Mouse (Mus musculus) G1E-ER4 (cell line): Measurements from ENCODE around the gene Tefm. TPM values are rescaled to one million over a fixed set of nuclear protein-coding genes. Genes with fewer than 3 reads are reported as not detected.
A peak's percentile ranks its signal among the peaks of the same experiment; 100 is the strongest.

ENCODE experiments used
- GATA1 ChIP-seq: IDR thresholded peaks from one replicate; pipeline ENCODE4 v1.8.0; 2012; ENCODE audit warnings: low read length, inconsistent platforms
- polyA plus RNA-seq: library from polyadenylated mRNA; stranded (reverse); fragments of >175 nt; gene quantifications from 2 replicates; pipeline ENCODE4 v1.2.3, GENCODE M21; 2012

Gene Tefm
- polyA plus RNA-seq, 1 experiment: 1.1 TPM

DNA sequence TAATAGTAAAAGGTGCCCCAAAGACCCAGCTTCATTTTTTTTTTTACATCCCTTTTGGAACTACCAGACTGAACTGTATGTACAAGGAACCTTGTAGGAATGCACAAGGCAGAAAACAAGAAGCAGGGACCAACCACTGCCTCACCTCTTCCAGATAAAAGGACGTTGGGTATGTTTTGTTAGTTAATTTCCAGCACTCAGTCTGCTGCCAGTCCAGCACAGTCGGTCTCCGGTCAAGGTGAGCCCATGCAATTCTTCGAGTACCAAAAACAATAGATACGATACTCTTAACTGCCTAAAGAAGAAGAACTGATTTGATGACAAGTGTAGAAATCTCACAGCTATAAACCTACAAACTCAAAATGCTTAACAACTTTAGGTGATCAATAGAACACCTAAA, 4.2 kb downstream of the Tefm start:
- TF ChIP-seq GATA1: no peak

DNA sequence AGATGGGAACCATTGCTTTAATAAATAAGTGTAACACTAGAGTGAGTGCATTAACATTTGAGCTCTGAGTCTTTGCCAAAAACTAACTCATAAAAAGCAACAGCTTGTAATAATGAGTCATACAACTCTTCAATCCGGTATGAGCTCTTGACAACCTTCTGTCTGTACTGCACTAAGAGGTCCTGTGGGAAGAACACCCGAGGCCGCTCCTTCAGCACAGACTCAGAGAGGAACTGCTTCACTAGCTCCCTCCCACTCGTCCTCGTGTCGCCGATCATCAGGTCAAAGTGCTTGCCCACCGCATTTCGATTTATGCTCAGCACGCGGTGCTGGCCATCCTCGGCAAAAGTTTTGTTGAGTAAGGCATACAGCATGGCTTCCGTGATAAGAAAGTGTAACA, 5.2 kb downstream of the Tefm start:
- no peak for TF ChIP-seq GATA1

DNA sequence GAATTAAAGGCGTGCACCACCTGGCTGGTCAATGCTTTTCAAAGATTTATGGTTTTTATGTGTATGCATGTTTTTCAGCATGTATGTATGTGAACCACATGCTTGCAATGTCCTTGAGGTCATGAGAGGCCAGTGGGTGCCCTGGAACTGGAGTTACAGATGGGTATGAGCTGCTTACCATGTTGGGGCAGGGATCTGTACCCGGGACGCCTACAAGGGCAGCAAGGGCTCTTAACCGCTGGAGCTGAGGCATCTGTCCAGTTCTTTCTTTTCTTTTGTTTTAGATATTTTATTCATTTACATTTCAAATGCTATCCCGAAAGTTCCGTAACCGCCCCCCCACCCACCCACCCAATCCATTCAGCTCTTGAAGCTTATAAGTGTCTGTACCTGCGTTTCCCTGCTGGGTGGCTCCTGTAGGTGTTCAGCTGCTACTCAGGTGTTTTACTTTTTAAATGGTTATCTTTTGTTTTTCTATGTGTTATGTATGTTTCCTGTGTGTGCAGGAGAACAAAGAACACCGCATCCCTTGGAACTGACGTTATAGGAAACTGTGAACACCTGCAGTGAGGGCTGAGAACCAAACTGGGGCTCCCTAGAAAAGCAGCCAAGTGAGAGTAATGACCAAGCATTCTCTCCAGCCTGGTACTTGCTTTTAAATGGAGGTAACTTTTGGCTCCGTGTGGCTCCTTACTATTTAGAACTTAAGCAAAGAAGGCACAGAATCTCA, 5.9 kb downstream of the Tefm start:
- no peak for TF ChIP-seq GATA1

DNA sequence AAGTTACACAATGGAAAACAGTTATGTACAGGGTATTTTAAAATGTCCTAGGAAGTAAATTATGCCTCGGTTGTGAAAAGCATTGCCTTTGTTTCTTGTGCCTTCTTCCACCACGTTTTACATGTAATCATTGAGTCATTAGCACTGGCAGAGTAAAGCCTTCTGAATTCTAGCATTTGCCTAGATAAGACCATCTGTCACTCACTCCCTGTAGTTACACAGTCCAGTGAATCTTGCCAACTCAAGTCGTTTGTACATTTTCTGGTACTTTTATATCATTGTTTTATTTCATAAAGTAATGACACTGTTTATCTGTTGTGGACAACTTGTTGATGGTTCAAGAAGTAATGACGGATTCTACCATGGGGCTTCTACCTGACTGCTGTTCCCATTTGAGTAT, 7.2 kb downstream of the Tefm start:
- TF ChIP-seq GATA1: no peak

DNA sequence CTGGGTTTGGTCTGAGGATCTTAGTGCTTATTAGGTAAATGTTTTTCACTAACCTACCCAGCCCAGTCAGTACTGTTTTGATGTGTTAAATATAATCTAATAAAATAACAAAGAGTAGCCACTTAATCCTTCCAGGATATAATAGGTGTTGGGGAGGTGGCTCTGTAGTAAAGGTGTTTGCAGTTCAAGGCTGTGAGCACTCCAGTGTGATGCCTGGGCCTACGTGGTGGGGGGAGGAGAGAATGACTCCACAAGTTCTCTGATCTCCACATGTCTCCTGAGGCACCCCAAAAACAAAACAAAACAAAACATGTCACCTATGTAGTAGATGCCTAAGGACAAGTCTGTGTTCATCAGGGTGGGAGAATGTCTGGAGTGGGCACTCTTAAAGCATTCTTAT, 9.9 kb downstream of the Tefm start:
- TF ChIP-seq GATA1: no peak

DNA sequence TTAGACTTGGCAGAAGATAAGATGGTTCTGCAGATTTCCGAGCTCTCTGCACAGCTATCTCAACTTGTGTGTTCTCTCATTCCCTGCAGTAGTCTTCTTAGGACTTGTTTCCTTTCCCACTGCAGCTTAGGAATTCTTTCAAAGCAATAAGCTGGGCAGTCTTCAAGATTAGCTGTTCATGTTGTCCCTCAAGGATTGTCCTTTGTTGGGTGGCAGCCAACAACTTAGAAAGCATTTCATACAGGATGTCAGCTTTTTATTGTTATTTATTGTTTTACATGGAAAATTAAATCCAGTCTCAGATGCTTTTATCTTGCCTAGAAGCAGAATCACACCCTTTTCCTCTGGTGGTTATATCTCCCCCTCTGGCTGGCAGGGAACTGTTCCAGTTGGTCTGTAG, 25.6 kb downstream of the Tefm start:
- no peak for TF ChIP-seq GATA1

DNA sequence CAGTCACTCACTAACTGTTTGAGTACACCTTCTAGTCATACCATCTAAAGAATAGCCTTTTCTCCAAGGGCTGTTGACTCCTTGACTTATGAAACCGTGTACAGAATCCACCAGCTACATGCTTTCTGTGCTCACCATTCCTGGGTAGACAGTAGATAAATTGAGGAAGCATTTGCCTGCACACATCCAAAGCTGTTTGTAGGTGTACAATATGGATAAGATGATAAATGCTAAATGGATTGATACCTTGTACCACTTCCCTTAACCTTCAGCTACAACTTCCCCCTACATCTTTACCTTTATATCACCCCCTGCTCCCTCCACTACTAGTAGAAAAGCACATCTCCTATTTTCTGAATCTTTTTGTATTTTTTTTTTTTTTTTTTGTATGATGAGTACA, 37.6 kb downstream of the Tefm start:
- TF ChIP-seq GATA1: no peak

DNA sequence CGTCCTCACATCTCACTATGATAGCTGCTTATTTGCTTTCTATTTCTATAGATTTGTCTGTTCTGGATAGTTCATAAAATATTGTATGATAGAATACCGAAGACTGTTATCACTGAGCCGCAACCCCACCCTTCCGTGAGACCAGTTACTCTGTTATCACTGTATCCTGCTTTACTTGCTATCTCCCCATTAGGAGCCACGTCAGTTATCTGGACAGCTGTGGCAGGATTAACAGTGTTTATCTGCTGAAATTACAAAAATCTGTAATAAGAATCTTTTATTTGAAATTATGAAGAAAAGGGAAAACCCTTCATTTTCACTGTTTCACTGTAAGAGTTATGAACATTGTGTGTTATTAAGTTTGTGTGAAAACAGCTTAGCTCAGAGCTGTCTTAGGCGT, 40.7 kb downstream of the Tefm start:
- peak; percentile 28 for TF ChIP-seq GATA1

DNA sequence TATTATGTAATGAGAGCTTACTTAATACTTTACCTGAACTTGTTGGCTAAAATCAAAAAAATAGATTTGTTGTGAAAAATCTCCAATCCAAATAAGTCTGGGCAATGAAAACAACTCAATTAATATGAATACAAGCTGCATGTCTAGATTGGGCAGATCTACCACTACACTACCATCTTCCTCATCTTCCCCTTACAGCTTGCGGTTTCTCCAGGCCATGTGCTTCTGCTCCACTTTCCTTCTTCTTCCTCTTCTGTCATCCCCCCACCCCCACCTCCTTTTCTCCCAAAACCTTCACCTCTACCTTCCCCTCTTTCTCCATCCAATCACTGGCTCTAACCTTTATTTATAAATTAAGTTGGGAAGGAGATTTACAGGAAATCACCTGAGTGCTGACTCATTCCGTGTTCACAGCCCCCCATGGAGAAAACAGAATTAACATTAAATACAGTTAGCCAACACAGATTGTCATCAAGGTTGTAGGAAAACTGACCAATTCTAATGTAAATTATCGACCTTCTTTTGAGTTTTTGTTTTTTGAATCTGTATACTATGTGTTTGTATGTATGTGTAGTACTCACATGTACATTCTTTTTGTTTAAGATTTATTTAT, 43.4 kb downstream of the Tefm start:
- no peak for TF ChIP-seq GATA1

DNA sequence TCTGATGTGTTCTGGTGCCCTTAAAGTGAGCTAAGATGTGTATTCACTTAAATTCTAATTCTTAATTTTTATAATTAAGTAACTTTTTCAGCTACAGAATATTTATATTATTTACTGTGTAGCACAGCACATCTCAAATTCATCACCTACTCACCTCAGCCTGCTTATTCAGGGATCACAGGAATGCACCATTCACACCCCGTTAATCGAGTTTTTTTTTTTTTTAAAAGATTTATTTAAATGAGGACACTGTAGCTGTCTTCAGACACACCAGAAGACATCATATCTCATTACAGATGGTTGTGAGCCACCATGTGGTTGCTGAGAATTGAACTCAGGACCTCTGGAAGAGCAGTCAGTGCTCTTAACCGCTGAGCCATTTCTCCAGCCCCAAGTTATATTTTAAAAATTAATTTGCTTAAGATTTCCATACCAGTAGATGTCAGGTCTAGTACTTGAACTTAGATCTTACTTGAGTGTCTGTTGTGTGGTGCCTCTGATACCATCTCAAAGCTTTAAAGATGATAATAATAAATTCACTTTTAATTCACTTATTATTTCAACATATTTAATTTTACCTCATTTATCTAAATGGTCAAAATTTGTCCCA, 51.3 kb downstream of the Tefm start:
- TF ChIP-seq GATA1: no peak

DNA sequence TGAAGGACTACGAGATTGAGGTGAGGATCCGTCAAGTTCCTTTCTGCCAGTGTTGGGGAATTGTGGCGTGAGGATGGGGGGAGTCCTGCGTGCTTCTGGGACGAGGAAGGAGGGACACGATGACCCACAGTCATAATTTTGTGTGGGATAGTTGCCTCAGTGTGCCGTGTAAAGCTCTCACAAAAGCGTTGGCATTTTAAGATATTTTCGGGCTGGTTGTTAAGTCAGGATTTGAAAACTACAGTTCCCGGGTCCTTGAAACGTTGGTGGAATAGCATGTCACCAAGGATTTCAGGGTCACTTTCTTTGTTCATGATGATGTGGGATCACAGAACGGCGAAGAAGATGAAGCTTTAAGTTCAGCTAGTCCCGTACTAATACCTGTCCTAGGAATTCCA, 52.2 kb downstream of the Tefm start:
- TF ChIP-seq GATA1: no peak

DNA sequence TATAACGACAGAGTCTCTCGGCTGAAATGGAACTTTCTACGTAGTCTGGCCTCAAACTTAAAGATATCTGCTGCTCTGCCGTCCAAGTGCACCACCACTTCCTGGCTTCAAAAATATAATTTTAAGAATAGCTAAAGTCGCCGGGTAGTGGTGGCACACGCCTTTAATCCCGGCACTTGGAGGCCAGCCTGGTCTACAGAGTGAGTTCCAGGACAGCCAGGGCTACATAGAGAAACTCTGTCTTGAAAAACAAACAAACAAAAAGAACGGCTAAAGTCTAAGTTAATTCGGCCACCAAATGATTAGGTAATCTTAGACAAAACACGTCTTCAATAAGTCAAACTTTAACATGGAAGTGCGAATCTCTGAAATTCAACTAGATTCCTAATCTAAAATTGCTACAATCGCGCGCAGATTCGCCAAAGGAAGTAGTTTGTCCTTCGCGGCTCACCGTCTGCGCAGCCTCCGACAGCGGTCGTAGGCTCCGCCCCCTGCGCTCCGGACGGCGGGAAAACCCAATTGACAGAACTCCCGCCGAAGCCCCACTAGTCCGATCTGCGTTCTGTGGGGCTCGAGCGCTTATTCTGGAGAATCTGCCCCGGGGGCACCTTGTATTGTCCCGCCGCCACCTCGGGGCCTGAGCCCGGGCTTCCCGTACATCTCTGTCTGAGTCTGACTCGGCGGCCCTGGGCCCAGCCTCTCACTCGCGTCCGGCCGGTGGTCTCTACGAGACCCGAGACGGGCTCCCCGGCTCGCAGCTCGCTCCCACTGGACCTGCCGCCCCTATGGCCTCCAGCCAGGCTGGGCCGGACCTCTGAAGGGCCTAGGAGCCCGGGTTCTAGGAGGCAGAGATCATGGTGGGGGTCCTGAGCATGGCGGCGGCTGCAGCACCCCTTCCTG, 52.8 kb downstream of the Tefm start, which contains the start of gene Atad5:
TSS of gene Atad5 (plus strand) at position 484 of the 900 bp plus-strand sequence.
- TF ChIP-seq GATA1: no peak

DNA sequence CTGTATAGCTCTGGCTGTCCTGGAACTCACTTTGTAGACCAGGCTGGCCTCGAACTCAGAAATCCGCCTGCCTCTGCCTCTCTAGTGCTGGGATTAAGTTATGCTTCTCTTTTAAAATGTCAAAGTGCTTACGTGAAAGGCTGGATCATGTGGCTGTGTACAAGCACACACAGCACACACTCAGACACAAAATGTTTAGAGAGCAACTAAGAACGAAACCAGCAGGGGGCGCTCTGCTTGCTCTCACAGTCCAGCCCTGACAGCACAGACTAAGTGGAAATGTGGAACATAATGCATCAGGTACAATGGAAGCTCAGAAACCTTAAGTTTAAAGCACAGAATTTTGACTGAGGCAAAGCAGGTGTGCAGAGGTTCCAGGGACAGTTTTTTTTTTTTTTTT, 55.1 kb downstream of the Tefm start:
- TF ChIP-seq GATA1: no peak

Other genes starting within 250 kb of the Tefm start
- gene Utp6, start 179.8 kb downstream of the Tefm start, polyA plus RNA-seq: 3.4 and 4.1 TPM in 2 replicates
- gene Suz12, start 149.1 kb downstream of the Tefm start, polyA plus RNA-seq: 42.6 and 56.9 TPM in 2 replicates
- gene Crlf3, start 61.2 kb downstream of the Tefm start, polyA plus RNA-seq: 30.1 and 34.5 TPM in 2 replicates
- gene Atad5, start 52.8 kb downstream of the Tefm start, polyA plus RNA-seq: 3.8 and 5.1 TPM in 2 replicates
- not detected in 2 replicates for gene Adap2, start 11.9 kb upstream of the Tefm start, polyA plus RNA-seq
- gene Rnf135, start 41.7 kb upstream of the Tefm start, polyA plus RNA-seq: 3.7 and 4.7 TPM in 2 replicates
- gene Rhot1, start 66.8 kb upstream of the Tefm start, polyA plus RNA-seq: 7.8 and 11.5 TPM in 2 replicates
- 0.06 TPM in 2 replicates for gene Rhbdl3, start 158.7 kb upstream of the Tefm start, polyA plus RNA-seq
- gene 5730455P16Rik, start 235.9 kb upstream of the Tefm start, polyA plus RNA-seq: 3.6 and 5.7 TPM in 2 replicates
- gene Zfp207, start 241.1 kb upstream of the Tefm start, polyA plus RNA-seq: 15.6 and 79.1 TPM in 2 replicates